Mouse (Mus musculus) ES-E14 (cell line): ENCODE measurements around the gene Rab44. TPM values are rescaled to one million over a fixed set of nuclear protein-coding genes. Genes with fewer than 3 reads are reported as not detected.

ENCODE experiments used
- DNase-seq: peaks from one replicate; pipeline ENCODE4 v3.0.0-alpha.2; 2013; ENCODE audit warnings: low read depth, low spot score
- H3K27ac ChIP-seq: 2 replicates; pipeline ENCODE4 v1.5.1; 2012; ENCODE audit warnings: low read depth, mild to moderate bottlenecking, low read length, moderate library complexity, mixed read lengths; ENCODE audit not compliant: poor library complexity, insufficient read depth, severe bottlenecking
- H3K36me3 ChIP-seq: 2 replicates; pipeline ENCODE4 v1.6.1; 2012; ENCODE audit warnings: mild to moderate bottlenecking, low read length, moderate library complexity, mixed read lengths; ENCODE audit not compliant: control insufficient read depth, poor library complexity, insufficient read depth, severe bottlenecking
- H3K4me1 ChIP-seq, 2 experiments: fragments of 150-350 bp in 1 of 2; sonication (generic) in 1 of 2; 2 replicates each; pipeline ENCODE4 v1.6.1; 2012; ENCODE audit warnings: low read length in 2 of 2, mild to moderate bottlenecking in 1 of 2, mixed read lengths in 1 of 2; ENCODE audit not compliant: control insufficient read depth in 2 of 2, insufficient read depth in 2 of 2, poor library complexity in 1 of 2
- H3K4me3 ChIP-seq, 2 experiments: fragments of 150-350 bp in 1 of 2; sonication (generic) in 1 of 2; 2 replicates each; pipeline ENCODE4 v1.5.1; 2012; ENCODE audit warnings: low read length in 2 of 2, low read depth in 1 of 2, mild to moderate bottlenecking in 1 of 2, mixed read lengths in 1 of 2; ENCODE audit not compliant: insufficient read depth in 1 of 2, poor library complexity in 1 of 2, severe bottlenecking in 1 of 2
- H3K9ac ChIP-seq: 2 replicates; pipeline ENCODE4 v1.6.1; 2012; ENCODE audit warnings: low read depth, mild to moderate bottlenecking, low read length, mixed read lengths; ENCODE audit not compliant: poor library complexity, insufficient read depth, severe bottlenecking
- H3K9me3 ChIP-seq: fragments of 150-350 bp; sonication (generic); 2 replicates; pipeline ENCODE4 v1.6.1; 2012; ENCODE audit warnings: low read depth, mild to moderate bottlenecking, low read length; ENCODE audit not compliant: control insufficient read depth, insufficient read depth
- CHD2 ChIP-seq: IDR thresholded peaks from 2 replicates; pipeline ENCODE4 v1.6.1; 2014; ENCODE audit warnings: mild to moderate bottlenecking, low read depth, low read length, inconsistent platforms
- HCFC1 ChIP-seq: IDR thresholded peaks from 2 replicates; pipeline ENCODE4 v1.6.1; 2012; ENCODE audit warnings: low read length, inconsistent platforms, borderline replicate concordance; ENCODE audit not compliant: insufficient read depth
- MAFK ChIP-seq: IDR thresholded peaks from 2 replicates; pipeline ENCODE4 v1.6.1; 2014; ENCODE audit warnings: mild to moderate bottlenecking, low read depth, low read length, inconsistent platforms; ENCODE audit not compliant: insufficient read depth
- ZC3H11A ChIP-seq: IDR thresholded peaks from 2 replicates; pipeline ENCODE4 v1.6.1; 2012; ENCODE audit warnings: low read depth, mild to moderate bottlenecking, inconsistent platforms, low read length, borderline replicate concordance
- ZNF384 ChIP-seq: IDR thresholded peaks from 2 replicates; pipeline ENCODE4 v1.6.1; 2012; ENCODE audit warnings: low read depth, low read length, inconsistent platforms
- in situ Hi-C, 2 experiments: fragments of 600-800 bp; cut with MboI; formaldehyde crosslinking; loops; one replicate each; pipeline ENCODE4 v1.15.1; 2025; ENCODE audit warnings: low sequenced_read_pairs in 2 of 2, inconsistent platforms in 1 of 2; ENCODE audit not compliant: unreplicated experiment in 2 of 2
- total RNA-seq: library from RNA; depleted of rRNA; stranded (reverse); fragments of 300-350 nt; gene quantifications from 2 replicates; pipeline ENCODE4 v1.2.3, GENCODE M21; 2012

The Rab44 gene
- total RNA-seq, 1 experiment: 0.31 TPM

DNA sequence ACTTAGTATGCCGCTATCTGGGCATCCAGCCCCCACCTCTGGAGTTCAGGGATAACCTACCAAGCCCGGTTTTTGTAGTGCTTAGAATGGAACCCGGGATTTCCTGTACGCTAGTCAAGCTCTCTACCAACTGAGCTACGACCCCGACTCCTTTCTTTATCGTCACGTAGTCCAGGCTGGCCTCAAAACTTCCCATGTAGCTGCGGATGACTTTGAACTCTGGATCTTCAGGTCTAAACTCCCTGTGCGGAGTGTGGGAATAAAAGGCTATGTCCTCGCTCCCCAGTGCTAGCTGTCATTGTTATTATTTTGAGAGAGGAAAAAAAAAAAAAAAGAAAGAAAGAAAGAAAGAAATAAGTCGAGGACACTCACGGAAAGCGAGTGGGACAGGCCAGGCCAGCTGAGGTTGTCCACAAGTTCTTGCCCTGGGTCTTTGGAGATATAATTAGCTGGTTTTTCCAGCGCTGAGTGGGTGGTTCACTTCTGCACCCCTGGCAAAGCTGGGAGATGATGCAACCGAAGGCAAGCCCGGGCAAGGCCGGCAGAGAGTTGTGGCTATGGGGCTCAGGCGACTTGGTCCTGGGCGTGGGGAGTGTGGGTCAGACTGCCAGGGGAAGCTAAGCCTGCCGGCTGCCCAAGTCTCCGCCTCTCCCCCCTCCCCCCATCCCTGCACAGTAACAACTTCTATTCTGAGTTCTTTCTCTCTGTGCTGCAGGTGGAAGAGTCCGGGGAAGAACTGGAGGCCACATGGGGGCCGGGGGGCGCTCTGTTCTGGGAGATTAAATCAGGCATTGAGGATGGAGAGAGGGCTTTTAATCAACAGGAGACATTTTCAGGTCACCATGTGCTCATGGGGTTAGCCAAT, 35.2 kb upstream of the Rab44 start:
- in situ Hi-C loops: no loop called here

DNA sequence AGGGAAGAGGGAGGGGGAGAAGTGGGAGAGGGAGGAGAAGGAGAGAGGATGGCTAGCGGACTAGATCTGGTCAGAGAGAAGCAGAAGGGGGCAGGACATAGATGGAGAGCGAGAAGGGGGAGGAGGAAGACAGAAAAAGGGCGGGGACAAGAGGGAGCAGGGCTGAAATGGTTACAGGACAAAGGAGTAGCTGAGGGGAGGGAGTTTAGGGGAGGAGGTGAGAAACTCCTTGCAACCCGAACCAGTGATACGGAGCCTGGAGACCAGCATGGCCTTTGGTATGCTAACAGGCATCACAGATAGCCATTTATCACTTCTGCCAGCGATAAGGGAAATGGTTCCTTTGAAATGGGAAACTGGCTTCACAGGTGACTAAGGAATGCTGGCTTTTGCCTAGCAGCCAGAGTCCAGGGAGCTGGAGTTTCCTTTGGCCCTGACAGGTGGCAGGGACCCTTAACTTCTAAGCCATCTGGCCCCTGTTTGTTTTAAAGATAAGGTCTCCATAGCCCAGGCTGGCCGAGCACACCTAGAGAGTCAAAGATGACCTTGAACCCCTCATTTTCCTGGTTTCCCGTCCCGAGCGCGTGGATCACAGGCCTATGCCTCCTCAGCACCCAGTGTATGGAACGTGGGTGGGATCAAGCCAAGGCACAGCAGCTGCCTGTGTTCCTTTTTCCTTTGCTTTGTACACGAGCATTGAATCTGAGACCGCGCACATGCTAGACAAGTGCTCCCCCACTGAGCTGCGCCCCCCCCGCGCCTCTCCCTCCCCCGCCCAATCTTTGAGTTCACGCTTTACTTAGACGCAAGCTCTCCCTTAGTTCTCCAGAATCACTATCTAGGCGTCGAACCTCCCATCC, 33.0 kb upstream of the Rab44 start:
- DNase-seq: peak; percentile 96
- Histone ChIP-seq H3K36me3 (no peaks in the 10 kb centered on the region), H3K9me3 (no peaks in the 10 kb centered on the region), H3K9ac (peak overlapping the region; percentile 65), H3K27ac (peak overlapping the region; percentile 87), H3K4me1 (peaks cover 6 to 23% of the 10 kb centered on the region in 2 experiments), H3K4me3 (peak overlapping the region; percentile 3 to 15; a peak in 2 of 4 replicates)
- TF ChIP-seq CHD2: 0 out of 2 replicates have a peak, but pooled peaks have one; percentile 49
- no peak for TF ChIP-seq ZC3H11A
- no peak for TF ChIP-seq MAFK
- no peak for TF ChIP-seq ZNF384
- TF ChIP-seq HCFC1: no peak
- in situ Hi-C loops: no loop called here

More for the DNA sequence above, 35.2 kb upstream of the Rab44 start:
- peak overlapping the region; percentile 93 for H3K27ac ChIP-seq
- no peaks in the 10 kb centered on the region for H3K9me3 ChIP-seq
- H3K4me3 ChIP-seq: peak overlapping the region; percentile 68 to 76
- peaks cover 9 to 18% of the 10 kb centered on the region in 2 experiments for H3K4me1 ChIP-seq
- H3K9ac ChIP-seq: peak overlapping the region; percentile 88
- no peaks in the 10 kb centered on the region for H3K36me3 ChIP-seq
- TF ChIP-seq HCFC1 (peak; percentile 50; the same call in 1 of the 2 replicates), MAFK (no peak), CHD2 (no peak), ZC3H11A (no peak), ZNF384 (0 out of 2 replicates have a peak, but pooled peaks have one; percentile 8)
- no peak for DNase-seq

- peak overlapping the region; percentile 65 for H3K9ac ChIP-seq
- peak overlapping the region; percentile 3 to 15; a peak in 2 of 4 replicates for H3K4me3 ChIP-seq
- peak overlapping the region; percentile 87 for H3K27ac ChIP-seq
- H3K4me1 ChIP-seq: peaks cover 6 to 20% of the 10 kb centered on the region in 2 experiments
- DNase-seq: no peak
- in situ Hi-C loops: no loop called here
- no peaks in the 10 kb centered on the region for H3K9me3 ChIP-seq
- H3K36me3 ChIP-seq: no peaks in the 10 kb centered on the region
- no peak for TF ChIP-seq CHD2
- TF ChIP-seq MAFK: peak; percentile 92
- no peak for TF ChIP-seq HCFC1
- TF ChIP-seq ZNF384: peak; percentile 79
- TF ChIP-seq ZC3H11A: no peak
Observed at GRCm38 (mm10) chr17:29081618-29082381, 32.1 kb upstream of the Rab44 start.

- no peak for DNase-seq
Observed at GRCm38 (mm10) chr17:29083586-29083985, 30.4 kb upstream of the Rab44 start.

More at GRCm38 (mm10) chr17:29083586-29083985, 30.4 kb upstream of the Rab44 start:
- H3K4me3 ChIP-seq: peak overlapping the region in 1 of 2 experiments; percentile 33; a peak in 1 of 4 replicates
- no peak for TF ChIP-seq HCFC1
- no peak for TF ChIP-seq CHD2
- TF ChIP-seq ZC3H11A: no peak
- TF ChIP-seq MAFK: no peak
- TF ChIP-seq ZNF384: no peak
- no peaks in the 10 kb centered on the region for H3K9me3 ChIP-seq
- 0 out of 2 replicates have a peak overlapping the region, but pooled peaks have one; percentile 13 for H3K9ac ChIP-seq
- in situ Hi-C loops: no loop called here
- H3K4me1 ChIP-seq: peaks cover 6 to 20% of the 10 kb centered on the region in 2 experiments
- H3K36me3 ChIP-seq: no peaks in the 10 kb centered on the region
- H3K27ac ChIP-seq: no peak overlapping the region
